Mouse (Mus musculus) heart, adult 2 months (tissue): ENCODE data around the gene Cops4. TPM values are rescaled to one million over a fixed set of nuclear protein-coding genes. Genes with fewer than 3 reads are reported as not detected.

Source experiments
- DNase-seq, 2 experiments: peaks; one replicate each; pipeline ENCODE4 v3.0.0; 2021
- H3K27ac ChIP-seq: fragments of 200-600 bp; 2 replicates; pipeline ENCODE4 v1.8.1; 2022
- H3K27me3 ChIP-seq: fragments of 200-500 bp; 2 replicates; pipeline ENCODE4 v1.6.1; 2012; ENCODE audit warnings: mild to moderate bottlenecking, low read length, inconsistent platforms, mixed read lengths; ENCODE audit not compliant: control insufficient read depth, insufficient read depth
- H3K36me3 ChIP-seq: fragments of 200-500 bp; 2 replicates; pipeline ENCODE4 v1.6.1; 2012; ENCODE audit warnings: low read length, inconsistent platforms; ENCODE audit not compliant: control insufficient read depth, insufficient read depth
- H3K4me1 ChIP-seq: fragments of 200-500 bp; 2 replicates; pipeline ENCODE4 v1.6.1; 2011; ENCODE audit warnings: low read length; ENCODE audit not compliant: control insufficient read depth, insufficient read depth
- H3K4me3 ChIP-seq: fragments of 200-600 bp; 2 replicates; pipeline ENCODE4 v1.8.1; 2022
- H3K79me2 ChIP-seq: fragments of 200-500 bp; replicated peaks from 2 replicates; pipeline ENCODE4 v1.6.1; 2012; ENCODE audit warnings: mild to moderate bottlenecking, inconsistent platforms, low read length, moderate library complexity, mixed read lengths; ENCODE audit not compliant: control insufficient read depth, insufficient read depth
- H3K9ac ChIP-seq: fragments of 200-500 bp; 2 replicates; pipeline ENCODE4 v1.6.1; 2012; ENCODE audit warnings: low read depth, mild to moderate bottlenecking, control low read depth, inconsistent platforms, low read length, mixed read lengths
- CTCF ChIP-seq: fragments of 200-600 bp; IDR thresholded peaks from 2 replicates; pipeline ENCODE4 v1.8.1; 2022; ENCODE audit warnings: antibody characterized with exemption, mild to moderate bottlenecking, moderate library complexity
- EP300 ChIP-seq: fragments of 200-500 bp; IDR thresholded peaks from 2 replicates; pipeline ENCODE4 v1.6.1; 2011; ENCODE audit warnings: low read depth, low read length, control low read depth; ENCODE audit not compliant: insufficient read depth
- POLR2A ChIP-seq: fragments of 200-500 bp; IDR thresholded peaks from 2 replicates; pipeline ENCODE4 v1.6.1; 2011; ENCODE audit warnings: mild to moderate bottlenecking, low read depth, low read length, control low read depth; ENCODE audit not compliant: insufficient read depth
- WGBS: fragments of 180-500 bp; shearing (Covaris S2); methylation state at CpG from one replicate; pipeline ENCODE4 v1.1.7; 2018; 5-methylcytosine and 5-hydroxymethylcytosine counted together
- intact Hi-C: fragments of 180-260 bp; cut with DNase I; formaldehyde crosslinking; loops from one replicate; pipeline ENCODE4 v1.15.1; 2025
- microRNA-seq, 2 experiments: library from miRNA; unstranded; fragments of <30 nt; microRNA quantifications; one replicate each; pipeline ENCODE4 v1.2.0; 2021
- polyA plus RNA-seq: library from polyadenylated mRNA; depleted of rRNA; stranded (reverse); fragments of >200 nt; gene quantifications from 2 replicates; pipeline ENCODE4 v1.2.3, GENCODE M21; 2012; rRNA removed
- total RNA-seq, 2 experiments: library from RNA; stranded (reverse); gene quantifications; 2 replicates each; pipeline ENCODE4 v1.2.3; 2021

The Cops4 gene
- total and polyA plus RNA-seq, 3 experiments = 37.9 to 86.2 (median 84.8) TPM

- Histone ChIP-seq H3K9ac (no peak overlapping the region), H3K36me3 (no peaks in the 10 kb centered on the region), H3K27ac (no peak overlapping the region), H3K79me2 (no peaks in the 10 kb centered on the region), H3K27me3 (no peaks in the 10 kb centered on the region), H3K4me1 (no peaks in the 10 kb centered on the region), H3K4me3 (no peak overlapping the region)
- WGBS = 84% methylated on average over 13 of the region's 13 CpGs
- no peak for DNase-seq
- TF ChIP-seq CTCF = no peak
- TF ChIP-seq EP300 = no peak
- no peak for TF ChIP-seq POLR2A
- intact Hi-C loops = no loop called here
Measured at GRCm38 (mm10) chr5:100594803-100595467, 76.8 kb downstream of the Cops4 start.

GRCm38 (mm10) chr5:100595999-100596398 lies 77.9 kb downstream of the Cops4 start:
- Histone ChIP-seq H3K27ac (no peak overlapping the region), H3K9ac (no peak overlapping the region), H3K27me3 (no peaks in the 10 kb centered on the region), H3K36me3 (no peaks in the 10 kb centered on the region), H3K4me1 (no peaks in the 10 kb centered on the region), H3K4me3 (no peak overlapping the region), H3K79me2 (no peaks in the 10 kb centered on the region)
- no peak for DNase-seq
- TF ChIP-seq POLR2A = no peak
- no peak for TF ChIP-seq EP300
- WGBS = 78% methylated on average over 6 of the region's 6 CpGs
- intact Hi-C loops = no loop called here

Small RNA genes within 50 kb of the gene (microRNA-seq; reads per million reads assigned to microRNA genes)
- 0 reads per million in 2 experiments for gene Gm23222

Other genes with a start within 250 kb of the Cops4 start
- 100 to 1,000 TPM; 101 to 111 TPM for gene Sec31a, start 102.1 kb upstream of the Cops4 start, total RNA-seq
- gene Sec31a, start 102.1 kb upstream of the Cops4 start, polyA plus RNA-seq = 184 and 201 TPM in 2 replicates
- 1 to 10 TPM; 7.2 to 8.3 TPM for gene Lin54, start 17.7 kb upstream of the Cops4 start, total RNA-seq
- gene Lin54, start 17.7 kb upstream of the Cops4 start, polyA plus RNA-seq = 3.1 and 3.4 TPM in 2 replicates
- 1 to 10 TPM; 1.5 to 3.1 TPM for gene Plac8, start 53.9 kb downstream of the Cops4 start, total RNA-seq
- 3.7 and 8.0 TPM in 2 replicates for gene Plac8, start 53.9 kb downstream of the Cops4 start, polyA plus RNA-seq
- 100 to 1,000 TPM in 1 of 2 experiments, 10 to 100 TPM in 1; 95.9 to 109 TPM for gene Coq2, start 156.8 kb downstream of the Cops4 start, total RNA-seq
- gene Coq2, start 156.8 kb downstream of the Cops4 start, polyA plus RNA-seq = 106 and 161 TPM in 2 replicates
- 1 to 10 TPM; 1.0 to 2.3 TPM for gene Hpse, start 201.4 kb downstream of the Cops4 start, total RNA-seq
- 0.88 and 1.2 TPM in 2 replicates for gene Hpse, start 201.4 kb downstream of the Cops4 start, polyA plus RNA-seq